Mouse (Mus musculus) cerebellum, adult 9-10 months (tissue): ENCODE results near the gene Serinc4.

Source experiments
- DNase-seq: peaks from one replicate; pipeline ENCODE4 v3.0.0; 2022

Serinc4 gene

GRCm38 (mm10) chr2:121447006-121447405 is 9.6 kb downstream of the Serinc4 start:
- no peak for DNase-seq

GRCm38 (mm10) chr2:121446506-121446905 is 10.1 kb downstream of the Serinc4 start:
- DNase-seq, result no peak

- DNase-seq, result no peak
Observed at GRCm38 (mm10) chr2:121445117-121445516, 11.5 kb downstream of the Serinc4 start.

GRCm38 (mm10) chr2:121444178-121444577 is 12.4 kb downstream of the Serinc4 start, which contains the start of gene Ell3:
TSS of gene Ell3 (minus strand) at chr2:121444278.
- DNase-seq, result no peak

GRCm38 (mm10) chr2:121443068-121443349 is 13.6 kb downstream of the Serinc4 start:
- peak; percentile 25 for DNase-seq

- peak; percentile 56 for DNase-seq
Observed at GRCm38 (mm10) chr2:121442259-121443067, 14.1 kb downstream of the Serinc4 start.

GRCm38 (mm10) chr2:121441800-121442199 is 14.8 kb downstream of the Serinc4 start:
- DNase-seq, result no peak

GRCm38 (mm10) chr2:121440834-121441605 is 15.6 kb downstream of the Serinc4 start:
- no peak for DNase-seq

GRCm38 (mm10) chr2:121439746-121440145 is 16.8 kb downstream of the Serinc4 start:
- no peak for DNase-seq

GRCm38 (mm10) chr2:121434854-121435253 is 21.7 kb downstream of the Serinc4 start:
- no peak for DNase-seq

GRCm38 (mm10) chr2:121425890-121426289 is 30.7 kb downstream of the Serinc4 start:
- DNase-seq, result no peak

- no peak for DNase-seq
Observed at GRCm38 (mm10) chr2:121423166-121423565, 33.4 kb downstream of the Serinc4 start.

GRCm38 (mm10) chr2:121418476-121418875 is 38.1 kb downstream of the Serinc4 start:
- no peak for DNase-seq

- no peak for DNase-seq
Observed at GRCm38 (mm10) chr2:121416356-121416755, 40.2 kb downstream of the Serinc4 start.

GRCm38 (mm10) chr2:121415591-121415990 is 41.0 kb downstream of the Serinc4 start:
- DNase-seq, result no peak

GRCm38 (mm10) chr2:121415103-121415502 is 41.5 kb downstream of the Serinc4 start:
- DNase-seq, result no peak

GRCm38 (mm10) chr2:121414139-121414685 is 42.4 kb downstream of the Serinc4 start:
- peak; percentile 61 for DNase-seq

GRCm38 (mm10) chr2:121413387-121414042 is 43.1 kb downstream of the Serinc4 start, which contains the start of the genes Pdia3 and Catsper2:
TSS of gene Pdia3 (plus strand) at chr2:121413775.
TSS of gene Catsper2 (minus strand) at chr2:121413792.
- DNase-seq, result peak; percentile 92

- no peak for DNase-seq
Observed at GRCm38 (mm10) chr2:121412843-121413386, 43.7 kb downstream of the Serinc4 start.

GRCm38 (mm10) chr2:121408160-121408559 is 48.4 kb downstream of the Serinc4 start:
- peak; percentile 31 for DNase-seq

- no peak for DNase-seq
Observed at GRCm38 (mm10) chr2:121403296-121403695, 53.3 kb downstream of the Serinc4 start.

GRCm38 (mm10) chr2:121396624-121397023 is 60.0 kb downstream of the Serinc4 start:
- DNase-seq, result peak; percentile 91
